Mouse (Mus musculus) ovary, postnatal 10 days (tissue): ENCODE measurements around the gene Zdhhc8.
"Not testable (repeated sequence)": the region's sequence is repeated elsewhere in the genome, so short reads cannot be mapped to it uniquely, and the experiment has no call there.

ENCODE experiments used
- DNase-seq: peaks from one replicate; pipeline ENCODE4 v3.0.0; 2022; ENCODE audit warnings: low spot score

Zdhhc8 gene

GRCm38 (mm10) chr16:18195561-18195960 lies 39.4 kb downstream of the Zdhhc8 start:
- not testable (repeated sequence) for DNase-seq

GRCm38 (mm10) chr16:18195068-18195467 lies 39.9 kb downstream of the Zdhhc8 start:
- DNase-seq = no peak

DNA sequence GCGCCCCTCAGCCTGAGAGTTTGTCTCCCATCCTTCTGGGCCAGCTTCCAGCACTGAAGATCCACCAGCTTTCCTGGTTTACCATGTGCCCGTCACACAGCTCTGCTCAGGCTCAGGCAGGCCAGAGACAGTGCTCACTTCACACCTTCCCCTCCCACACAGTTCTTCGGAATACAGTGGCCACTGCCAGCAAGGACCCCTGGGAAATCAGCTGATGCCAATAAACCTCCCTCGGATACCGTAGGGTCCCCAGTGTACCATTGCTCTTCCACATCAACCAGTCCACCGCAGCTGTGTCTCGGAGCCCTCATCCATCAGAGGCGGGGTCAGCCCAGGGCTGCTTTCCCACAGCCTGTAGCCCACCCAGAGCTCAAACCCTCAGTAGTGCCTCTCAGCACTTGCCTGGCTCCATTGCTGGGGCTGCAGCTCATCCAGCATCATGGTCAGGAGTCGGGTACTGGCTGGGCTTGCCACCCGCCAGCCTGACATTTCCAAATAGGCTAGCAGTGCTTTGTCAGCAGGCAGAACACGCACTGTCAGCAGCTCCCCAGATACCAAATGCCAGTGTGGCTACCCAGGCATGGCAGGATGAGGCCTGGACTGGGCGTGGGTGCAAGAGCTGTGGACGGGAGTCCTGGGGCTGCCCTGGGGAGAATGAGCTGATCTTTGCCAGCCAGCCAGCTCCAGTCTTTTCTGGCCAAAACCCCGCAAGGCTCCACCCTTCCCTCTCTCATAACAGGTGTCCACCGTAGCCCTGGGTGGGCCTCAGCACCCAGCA lies 40.5 kb downstream of the Zdhhc8 start:
- DNase-seq = no peak

GRCm38 (mm10) chr16:18191006-18191405 lies 43.9 kb downstream of the Zdhhc8 start:
- no peak for DNase-seq

- no peak for DNase-seq
These were observed 47.7 kb downstream of the Zdhhc8 start for GRCm38 (mm10) chr16:18187221-18187620.

- DNase-seq = no peak
These were observed 48.1 kb downstream of the Zdhhc8 start for GRCm38 (mm10) chr16:18186798-18187197.

DNA sequence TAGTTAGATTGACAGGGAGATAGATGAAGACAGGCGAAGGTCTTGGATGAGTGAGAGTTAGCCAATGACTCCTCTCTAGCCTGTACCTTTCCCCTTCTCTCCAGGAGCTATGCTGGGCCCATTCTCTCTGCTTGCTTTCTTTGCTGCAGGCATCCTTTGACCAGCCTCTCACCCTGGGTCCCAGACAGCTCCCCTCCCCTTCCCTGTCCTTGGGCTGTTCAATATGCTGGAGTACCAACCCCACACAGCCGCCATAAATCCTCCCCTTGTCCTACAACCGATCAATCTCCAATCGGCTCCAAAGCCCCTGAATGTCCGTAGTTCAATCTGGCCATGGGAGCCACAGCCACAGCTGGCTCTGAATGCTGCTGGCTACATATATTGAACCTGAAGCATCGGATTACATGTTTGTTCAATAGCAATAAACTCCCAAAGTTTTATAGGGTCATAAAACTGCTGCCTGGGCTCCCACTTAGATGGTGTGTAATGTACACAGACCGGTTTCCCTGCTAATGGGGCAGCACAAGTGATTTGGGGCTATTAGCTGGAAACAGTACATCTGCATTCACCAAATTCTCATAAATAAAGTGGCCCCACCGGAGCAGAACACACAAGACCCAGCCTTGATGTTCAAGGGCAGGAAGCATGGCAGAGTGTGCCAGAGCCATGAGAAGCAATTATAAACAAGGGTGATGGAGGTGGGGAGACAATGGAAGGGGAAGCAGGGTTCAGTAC lies 49.1 kb downstream of the Zdhhc8 start:
- DNase-seq = no peak

- no peak for DNase-seq
These were observed 52.2 kb downstream of the Zdhhc8 start for GRCm38 (mm10) chr16:18182766-18183165.

DNA sequence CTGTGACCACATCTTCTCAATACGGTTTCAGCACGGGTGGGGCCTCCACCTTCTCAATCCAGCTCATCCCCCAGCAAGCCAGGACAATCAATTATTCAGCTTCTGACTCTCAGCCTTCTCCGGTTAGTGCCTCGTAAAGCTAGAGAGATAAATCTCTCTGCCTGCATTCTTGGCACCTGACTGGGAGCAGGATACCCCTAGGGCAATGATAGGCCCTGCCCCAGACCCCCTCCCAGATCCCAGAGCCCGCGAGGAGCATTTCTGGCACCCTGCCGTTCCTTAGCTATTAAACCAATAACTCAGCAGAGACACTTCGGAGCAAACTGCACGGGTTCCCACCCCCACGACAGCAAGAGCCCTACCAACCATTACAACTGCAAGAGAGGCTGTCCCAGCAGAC lies 53.5 kb downstream of the Zdhhc8 start:
- DNase-seq = no peak

DNA sequence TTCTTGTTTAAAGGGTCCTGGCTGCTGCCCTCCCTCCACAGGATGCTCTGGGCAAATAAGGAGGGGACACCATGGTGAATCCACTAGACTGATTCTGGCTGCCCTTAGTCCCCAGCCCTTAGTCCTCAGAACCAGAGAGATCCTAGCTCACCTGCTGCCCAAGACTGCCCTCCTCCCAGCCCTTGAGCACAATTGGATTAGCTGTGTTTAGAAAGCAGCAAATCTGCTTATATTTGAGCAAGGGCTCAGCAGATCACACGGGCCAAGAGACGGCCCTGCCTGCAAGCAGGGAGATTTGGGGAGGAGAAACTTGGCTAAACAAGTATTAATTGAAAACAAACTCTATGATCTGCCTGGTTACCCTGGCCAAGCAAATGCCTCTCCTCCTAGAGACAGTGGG lies 55.3 kb downstream of the Zdhhc8 start:
- DNase-seq = no peak

- DNase-seq = no peak
These were observed 58.2 kb downstream of the Zdhhc8 start for GRCm38 (mm10) chr16:18176758-18177157.

- no peak for DNase-seq
These were observed 59.0 kb downstream of the Zdhhc8 start for GRCm38 (mm10) chr16:18175817-18176541.

- no peak for DNase-seq
These were observed 61.1 kb downstream of the Zdhhc8 start for GRCm38 (mm10) chr16:18173788-18174187.

- DNase-seq = no peak
These were observed 61.7 kb downstream of the Zdhhc8 start for GRCm38 (mm10) chr16:18173231-18173630.

DNA sequence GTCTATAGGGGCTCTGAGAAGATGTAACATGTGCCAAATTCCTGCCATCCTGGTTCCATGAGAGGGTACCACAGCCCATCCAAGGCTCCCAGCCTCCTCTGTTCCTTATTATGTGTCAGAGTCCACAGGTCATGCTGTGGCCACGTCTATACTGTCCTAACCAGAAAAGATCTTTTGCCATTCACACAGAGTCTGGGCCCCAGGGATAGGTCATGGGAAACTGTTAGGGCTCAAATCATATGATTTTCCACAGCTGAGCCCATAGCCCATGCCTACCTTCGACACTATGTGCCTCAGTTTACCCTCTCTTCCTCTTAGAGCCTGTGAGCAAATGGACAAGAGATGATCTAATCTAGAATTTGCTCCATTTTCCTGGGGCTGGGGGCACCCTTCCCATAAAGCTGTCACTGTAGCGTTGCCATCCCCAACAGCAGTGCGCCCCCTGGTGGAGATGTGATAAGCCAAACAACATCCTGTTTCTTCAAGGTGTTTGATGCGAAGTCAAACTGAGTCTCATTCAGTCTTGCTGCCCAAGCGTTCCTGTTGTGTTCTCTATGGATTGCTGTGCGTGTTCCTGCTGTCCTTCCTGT lies 62.6 kb downstream of the Zdhhc8 start:
- DNase-seq = peak; percentile 49
